Mouse (Mus musculus) cerebellum, adult 2 months (tissue): Measurements from ENCODE around the gene Ranbp1.

ENCODE experiments used
- CTCF ChIP-seq: fragments of 200-500 bp; IDR thresholded peaks from 2 replicates; pipeline ENCODE4 v1.5.1; 2011; ENCODE audit warnings: low read depth, mild to moderate bottlenecking, control low read depth, low read length, moderate library complexity, borderline replicate concordance; ENCODE audit not compliant: insufficient read depth
- POLR2A ChIP-seq: fragments of 200-500 bp; IDR thresholded peaks from 2 replicates; pipeline ENCODE4 v1.6.1; 2011; ENCODE audit warnings: low read length, control low read depth, borderline replicate concordance; ENCODE audit not compliant: insufficient read depth

- TF ChIP-seq CTCF (no peak), POLR2A (no peak)
Measured at GRCm38 (mm10) chr16:18249364-18249967, 934 bp upstream of the Ranbp1 start.
